Mouse (Mus musculus) myocyte (in vitro differentiated cells): ENCODE data around the gene Hoxa3.

Source experiments
- CEBPB ChIP-seq: IDR thresholded peaks from 2 replicates; pipeline ENCODE4 v1.6.1; 2011; ENCODE audit warnings: mild to moderate bottlenecking, moderate library complexity; ENCODE audit not compliant: poor library complexity, insufficient read depth, severe bottlenecking
- E2F4 ChIP-seq: IDR thresholded peaks from one replicate; pipeline ENCODE4 v1.6.1; 2011; ENCODE audit warnings: mild to moderate bottlenecking, control low read depth, moderate library complexity; ENCODE audit not compliant: insufficient read depth
- MYOG ChIP-seq, 3 experiments: IDR thresholded peaks; one replicate each; pipeline ENCODE4 v1.6.1; 2011; ENCODE audit warnings: control low read depth in 2 of 3, low read depth in 2 of 3, mild to moderate bottlenecking in 2 of 3; ENCODE audit not compliant: insufficient read length in 2 of 3, control insufficient read depth in 1 of 3, insufficient read depth in 1 of 3
- POLR2A ChIP-seq: IDR thresholded peaks from one replicate; pipeline ENCODE4 v1.6.1; 2011; ENCODE audit warnings: low read depth, mild to moderate bottlenecking, control low read depth, moderate library complexity; ENCODE audit not compliant: insufficient read length
- POLR2AphosphoS2 ChIP-seq: IDR thresholded peaks from one replicate; pipeline ENCODE4 v1.6.1; 2011; ENCODE audit warnings: low read depth, control low read depth; ENCODE audit not compliant: insufficient read length

- no peak for TF ChIP-seq POLR2A
- TF ChIP-seq MYOG (IDR thresholded peaks at IDR 0.05; ENCODE audit: control insufficient read depth in 1 of 3, insufficient read depth in 1 of 3, insufficient read length in 2 of 3, low read depth in 2 of 3): no peak
- TF ChIP-seq CEBPB: no peak
- no peak for TF ChIP-seq E2F4
- TF ChIP-seq POLR2AphosphoS2: no peak
Observed at GRCm38 (mm10) chr6:52202362-52203120, 10.6 kb downstream of the Hoxa3 start.
